Mouse (Mus musculus): ENCODE results near the gene Cap2.

DNA sequence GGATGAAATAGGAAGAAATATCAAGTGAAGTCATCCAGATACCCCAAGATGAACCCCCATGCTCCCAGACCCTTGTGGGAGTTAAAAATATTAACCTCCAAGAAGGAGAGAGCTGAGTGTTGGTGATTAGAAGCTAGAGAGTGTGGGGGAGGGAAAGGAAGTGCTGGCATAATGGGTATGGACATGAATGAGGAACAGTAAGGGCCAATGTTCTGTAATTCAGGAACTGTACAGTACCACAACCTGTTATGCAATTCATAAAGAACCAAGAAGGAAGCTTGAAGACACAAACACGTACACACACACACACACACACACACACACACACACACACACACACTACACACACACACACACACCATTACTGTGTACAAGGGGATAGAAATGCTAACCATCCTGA is 19.8 kb downstream of the Cap2 start:
- TF ChIP-seq CTCF (IDR thresholded peaks at IDR 0.05) (no peak), POLR2A (IDR thresholded peaks at IDR 0.05; ENCODE audit: insufficient read depth, low read depth, low read length) (no peak), EP300 (IDR thresholded peaks at IDR 0.05; ENCODE audit: insufficient read depth, low read depth, low read length) (no peak)

All from heart, adult 2 months (tissue).